Mouse (Mus musculus) urinary bladder, adult 18-20 months (tissue): ENCODE data around the gene Ptprs.

Source experiments
- DNase-seq, 2 experiments: peaks; one replicate each; pipeline ENCODE4 v3.0.0; 2022; ENCODE audit warnings: low spot score in 2 of 2, mixed read lengths in 2 of 2

The Ptprs gene

DNA sequence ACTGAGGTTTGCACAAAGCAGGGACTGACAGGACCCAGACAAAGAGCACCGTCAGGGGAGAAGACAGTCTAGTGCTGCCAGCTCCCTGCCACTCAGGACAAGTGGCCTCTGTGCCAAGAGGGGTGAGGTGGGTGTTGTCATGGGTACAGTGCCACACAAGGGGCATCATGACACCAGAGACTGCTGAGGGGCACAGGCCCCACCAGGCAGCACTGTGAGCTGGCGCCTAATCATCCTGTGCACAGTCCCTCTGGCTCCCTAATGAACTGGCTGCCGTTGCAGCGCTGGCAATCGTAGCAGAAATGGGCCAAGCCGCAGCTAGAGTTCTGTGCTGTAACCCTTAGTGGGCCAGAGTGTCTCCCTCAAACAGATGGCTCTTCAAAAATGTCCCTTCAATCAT lies 96.0 kb downstream of the Ptprs start:
- DNase-seq = no peak

GRCm38 (mm10) chr17:56379281-56379834 lies 96.9 kb downstream of the Ptprs start:
- DNase-seq = no peak

DNA sequence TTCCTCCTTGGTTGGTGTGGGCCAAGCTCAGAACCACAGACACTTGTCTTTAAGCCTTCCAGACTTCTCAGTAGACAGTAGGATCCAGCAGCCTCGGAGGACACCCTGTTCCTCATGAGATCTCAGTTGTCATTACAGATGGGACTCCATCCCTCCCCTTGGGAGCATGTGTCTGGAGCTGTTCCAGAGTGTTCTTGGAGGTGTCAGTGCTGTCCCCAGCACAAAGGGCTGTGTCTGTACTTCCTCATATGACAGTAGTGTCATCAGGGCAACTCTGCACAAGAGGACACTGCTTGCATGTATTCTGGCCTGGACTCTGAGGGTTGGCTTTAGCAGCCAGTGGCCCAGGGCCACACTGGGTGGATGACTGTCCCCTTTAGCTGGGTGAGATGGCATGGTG lies 101.4 kb downstream of the Ptprs start:
- DNase-seq = no peak

DNA sequence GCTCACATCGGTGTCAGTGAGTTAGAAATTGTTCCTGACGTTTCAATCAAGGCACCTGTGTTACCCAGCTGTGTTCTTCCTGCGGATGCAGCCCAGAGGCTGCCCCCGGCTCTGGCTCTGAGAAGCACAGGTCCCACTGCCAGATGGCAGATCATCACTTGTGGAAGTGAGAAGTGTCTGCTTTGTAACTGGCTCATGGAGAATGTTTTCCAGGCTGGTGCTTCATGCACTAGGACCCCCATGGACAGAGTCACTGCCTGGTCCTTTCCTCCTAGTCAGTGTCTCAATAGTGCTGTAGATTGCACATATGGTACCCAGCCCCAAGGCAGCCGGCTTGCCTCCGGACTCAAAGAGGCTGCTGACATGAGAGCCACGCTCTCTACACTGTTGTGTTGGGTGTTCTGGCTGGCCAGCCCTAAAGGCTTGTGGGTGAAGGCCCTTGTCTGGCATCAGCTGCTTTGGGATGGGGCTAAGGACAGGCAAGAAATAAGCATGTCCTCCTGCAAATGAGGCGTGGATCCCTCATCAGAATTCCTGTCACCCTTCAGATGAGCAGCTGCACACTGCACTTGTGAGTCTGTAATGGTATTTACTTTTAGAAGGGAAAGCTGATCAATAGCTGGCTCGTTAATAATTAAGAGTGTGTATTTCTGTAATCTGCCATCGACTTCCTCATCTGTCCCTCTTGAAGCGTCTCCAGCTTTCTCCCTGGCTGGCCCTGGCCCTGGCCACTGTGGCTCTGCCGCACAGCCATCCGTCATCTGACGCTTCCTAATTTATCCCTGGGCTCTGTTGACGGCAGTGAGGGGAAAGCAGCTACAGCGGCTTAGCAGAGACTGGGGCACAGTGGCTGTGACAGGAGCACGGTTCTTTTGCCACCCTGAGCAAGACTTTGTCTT lies 102.9 kb downstream of the Ptprs start:
- DNase-seq = no peak

DNA sequence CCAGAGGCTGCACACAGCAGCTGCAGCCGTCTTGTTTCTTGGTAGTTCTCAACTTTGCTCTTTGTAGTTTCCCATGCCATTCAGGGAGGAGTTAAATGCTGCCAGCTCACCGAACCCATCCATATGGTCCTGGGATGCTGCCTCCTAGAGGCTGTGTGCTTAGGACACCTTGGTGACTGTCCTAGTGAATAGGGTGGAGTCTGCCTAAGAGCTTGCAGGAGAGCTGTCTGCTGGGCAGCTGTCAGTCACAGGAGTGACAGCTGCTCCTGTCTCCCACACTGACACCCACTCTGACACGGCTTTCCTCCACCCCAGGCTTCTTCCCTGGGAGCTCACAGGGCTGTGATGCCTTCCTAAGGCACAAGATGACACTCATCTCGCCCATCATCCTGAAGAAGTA lies 104.2 kb downstream of the Ptprs start:
- DNase-seq = no peak

DNA sequence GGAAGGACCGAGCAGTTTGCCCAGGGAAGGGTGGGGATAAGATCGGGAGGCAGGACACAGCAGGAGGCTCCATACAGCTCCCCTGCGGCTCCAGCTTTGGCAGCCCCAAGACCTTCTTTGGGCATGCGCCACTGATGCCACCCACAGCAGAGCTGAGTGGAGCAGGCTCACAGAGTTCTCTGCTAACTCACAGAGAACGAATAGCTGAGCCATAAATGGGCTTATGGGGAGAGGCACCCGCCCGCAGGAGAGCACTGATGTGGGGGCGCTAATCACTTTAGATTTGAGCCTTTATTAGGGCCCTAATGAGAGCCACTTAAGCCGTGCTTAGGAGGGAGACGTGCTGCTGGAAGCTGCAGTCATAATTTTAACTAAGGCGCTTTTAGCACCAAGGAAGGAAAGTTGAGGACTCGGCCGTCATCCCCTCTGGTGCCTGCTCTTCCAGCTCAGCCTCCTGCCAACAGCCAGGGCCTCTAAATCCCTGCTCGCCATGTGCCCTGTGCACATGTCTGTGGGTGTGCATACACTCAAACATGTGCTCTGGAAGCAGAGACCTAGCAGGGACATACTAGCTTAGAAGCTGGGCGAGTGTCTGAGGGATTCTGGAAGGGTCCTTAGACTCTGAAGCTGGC lies 105.1 kb downstream of the Ptprs start:
- no peak for DNase-seq

DNA sequence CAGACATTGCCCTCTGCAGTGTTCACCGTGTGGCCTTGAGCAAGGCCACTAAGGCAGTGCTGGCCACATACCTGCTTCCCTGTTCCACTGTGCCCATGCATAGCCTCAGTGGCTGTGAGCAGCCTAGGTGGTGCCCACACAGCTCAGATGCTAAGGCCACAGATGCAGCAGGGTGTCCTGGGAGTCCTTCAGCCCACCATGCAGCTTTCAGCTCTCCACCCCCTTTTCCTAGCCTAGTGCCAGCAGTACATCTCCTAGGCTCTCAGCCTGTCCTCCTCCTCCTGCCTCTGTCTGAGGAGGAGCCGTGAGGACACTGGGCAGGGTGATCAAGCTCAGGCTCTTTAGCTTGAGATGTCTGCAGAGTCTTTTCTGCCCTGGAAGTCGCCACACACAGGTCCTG lies 106.2 kb downstream of the Ptprs start:
- no peak for DNase-seq

- DNase-seq = no peak
These were observed 107.9 kb downstream of the Ptprs start for GRCm38 (mm10) chr17:56368291-56368790.

GRCm38 (mm10) chr17:56365791-56366673 lies 110.3 kb downstream of the Ptprs start:
- no peak for DNase-seq
